ENCODE assay signal across 1 mouse cellular context in genomic region chr19:41473566-41474135, GRCm38 (mm10).
TF ChIP-seq lines count a peak whose summit lies in the region.

No protein-coding gene starts in this region.

TF ChIP-seq in CH12.LX, 34 proteins besides CTCF, POLR2A, EP300 and RAD21:
- no peak for TF ChIP-seq ZKSCAN1 (IDR thresholded peaks at IDR 0.05; ENCODE audit: borderline replicate concordance, low read depth, low read length)
- TF ChIP-seq CHD2 (IDR thresholded peaks at IDR 0.05; ENCODE audit: low read length) = peak; percentile 8
- TF ChIP-seq ZNF384 (IDR thresholded peaks at IDR 0.05; ENCODE audit: low read depth, low read length) = no peak
- TF ChIP-seq POLR2AphosphoS2 (IDR thresholded peaks at IDR 0.05; ENCODE audit: low read depth, low read length) = peak; percentile 97
- 0 out of 2 replicates have a peak, but pooled peaks have one; percentile 19 for TF ChIP-seq MXI1 (IDR thresholded peaks at IDR 0.05; ENCODE audit: low read depth, low read length)
- TF ChIP-seq TBP (conservative IDR thresholded peaks at IDR 0.05; ENCODE audit: low read depth, low read length) = no peak
- TF ChIP-seq ETS1 (conservative IDR thresholded peaks at IDR 0.05; ENCODE audit: low read depth, low read length) = no peak
- peak; percentile 67 for TF ChIP-seq ZMIZ1 (IDR thresholded peaks at IDR 0.05; ENCODE audit: low read depth, low read length)
